Mouse (Mus musculus) thymus, postnatal 25 days (tissue): ENCODE measurements around the gene Ephb2.
A peak's percentile ranks its signal among the peaks of the same experiment; 100 is the strongest.

Experiments used
- DNase-seq: peaks from one replicate; pipeline ENCODE4 v3.0.0; 2022

The Ephb2 gene

DNA sequence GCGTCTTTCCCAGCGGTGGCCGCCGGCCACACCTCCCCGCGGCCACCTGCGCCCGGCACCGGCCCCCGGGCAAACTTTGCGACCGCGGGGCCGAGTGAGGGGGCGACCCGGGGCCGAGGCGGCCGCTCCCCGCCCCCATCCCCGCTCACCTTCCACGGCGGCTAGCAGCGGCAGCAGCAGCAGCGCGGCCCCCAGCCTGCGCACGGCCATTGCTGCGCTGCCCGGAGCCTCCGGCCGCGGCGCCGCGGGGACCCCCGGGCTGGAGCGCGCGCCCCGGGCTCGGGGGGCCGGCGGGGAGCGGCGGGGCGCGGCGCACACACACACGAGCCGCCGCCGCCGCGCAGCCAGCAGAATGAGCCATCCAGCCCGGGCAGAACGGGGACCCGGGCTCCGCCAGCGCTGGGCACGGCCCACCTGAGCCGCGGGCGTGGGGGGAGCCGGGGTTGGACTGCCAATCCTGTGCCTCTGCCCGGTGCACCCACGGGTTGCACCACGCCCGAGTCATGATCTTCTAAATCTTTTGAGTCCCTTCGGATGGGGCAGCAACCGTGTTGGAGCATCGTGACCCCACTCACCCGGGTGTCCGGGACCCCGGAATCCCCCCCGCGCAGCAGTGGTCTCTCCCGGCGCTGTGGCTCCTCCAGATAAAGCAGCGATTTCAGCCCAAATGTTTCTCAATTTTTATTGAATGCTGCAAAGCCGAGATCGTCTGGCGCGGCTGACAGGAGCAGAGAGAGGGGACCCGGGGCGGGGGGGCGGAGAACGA lies at the start of gene Ephb2:
Gene Ephb2, minus strand, starts transcription at position 368 of the 766 bp plus-strand sequence.
- peak; percentile 83 for DNase-seq

DNA sequence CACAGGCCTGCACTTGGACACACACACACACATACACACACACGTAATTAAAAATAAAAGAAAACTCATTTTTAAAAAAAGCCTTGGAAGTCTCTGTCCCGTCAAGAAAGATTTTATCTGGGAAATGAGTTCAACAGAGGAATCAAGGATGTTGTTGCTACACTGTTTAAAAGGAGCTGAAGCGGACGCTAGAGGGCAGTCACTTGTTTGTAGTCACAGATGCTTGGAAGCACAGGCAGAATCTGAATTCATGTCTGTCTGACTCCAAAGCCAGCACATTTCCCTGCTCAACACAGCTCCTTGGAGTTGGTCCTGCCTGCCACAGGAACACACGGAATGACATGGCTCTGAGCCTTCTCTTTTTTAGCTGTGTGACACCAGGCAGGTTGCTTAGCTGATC lies 42.8 kb upstream of the Ephb2 start:
- no peak for DNase-seq

DNA sequence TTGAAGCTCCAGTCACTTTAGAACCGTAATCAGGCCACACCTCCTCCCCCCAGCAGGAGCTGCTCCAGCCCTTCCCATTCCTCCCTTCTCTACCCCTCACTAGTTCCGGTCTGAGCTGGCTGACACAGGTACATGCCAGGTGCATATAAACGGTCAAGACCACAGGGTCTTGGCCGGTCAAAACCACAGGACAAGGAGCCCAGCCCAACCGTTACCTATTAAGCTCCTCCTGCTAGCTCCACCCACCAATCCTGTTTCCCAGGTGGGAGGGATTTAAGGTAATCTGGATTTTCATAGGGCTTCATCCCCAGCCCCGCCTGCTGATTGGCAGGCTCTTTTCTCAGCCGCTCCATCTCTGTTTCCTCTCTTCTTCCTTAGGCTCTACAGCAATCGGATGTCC lies 42.4 kb upstream of the Ephb2 start:
- no peak for DNase-seq

DNA sequence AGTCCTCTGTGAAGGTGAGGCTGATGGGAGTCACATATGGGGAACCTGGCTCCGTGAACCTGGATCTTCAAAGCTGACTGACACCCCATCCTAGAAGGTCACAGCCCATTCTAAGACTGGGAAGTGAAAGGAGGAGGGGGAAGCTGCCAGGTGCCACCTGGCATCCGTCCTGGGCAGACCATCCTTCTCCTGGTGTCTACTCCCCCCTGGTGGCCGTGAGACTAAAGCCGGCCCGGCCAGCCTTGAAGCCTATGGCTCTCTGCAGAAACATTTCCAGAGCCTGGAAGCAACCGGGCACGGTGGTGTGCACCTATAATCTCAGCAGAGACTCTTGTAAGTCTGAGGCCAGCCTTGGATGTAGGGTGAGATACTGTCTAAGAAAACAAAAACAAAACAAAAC lies 41.2 kb upstream of the Ephb2 start:
- peak; percentile 69 for DNase-seq

DNA sequence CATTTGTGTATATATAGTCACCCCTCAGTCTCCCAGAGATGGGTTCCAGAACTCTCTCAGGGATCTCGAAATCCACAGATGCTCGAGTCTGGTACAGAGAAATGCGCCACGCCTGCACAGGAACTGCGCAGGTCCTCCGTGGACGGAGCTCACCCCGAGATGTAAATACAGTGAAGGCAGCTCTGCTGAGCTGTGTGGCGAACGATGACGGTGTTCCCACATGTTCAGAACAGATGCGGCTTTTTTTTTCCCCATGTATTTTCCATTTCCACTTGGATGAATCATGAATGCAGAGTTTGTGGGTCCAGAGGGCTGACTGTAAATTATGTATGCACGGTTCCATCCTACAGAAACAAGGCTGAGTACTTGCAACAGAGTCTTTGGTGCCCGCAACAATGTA lies 39.2 kb upstream of the Ephb2 start:
- DNase-seq = no peak

DNA sequence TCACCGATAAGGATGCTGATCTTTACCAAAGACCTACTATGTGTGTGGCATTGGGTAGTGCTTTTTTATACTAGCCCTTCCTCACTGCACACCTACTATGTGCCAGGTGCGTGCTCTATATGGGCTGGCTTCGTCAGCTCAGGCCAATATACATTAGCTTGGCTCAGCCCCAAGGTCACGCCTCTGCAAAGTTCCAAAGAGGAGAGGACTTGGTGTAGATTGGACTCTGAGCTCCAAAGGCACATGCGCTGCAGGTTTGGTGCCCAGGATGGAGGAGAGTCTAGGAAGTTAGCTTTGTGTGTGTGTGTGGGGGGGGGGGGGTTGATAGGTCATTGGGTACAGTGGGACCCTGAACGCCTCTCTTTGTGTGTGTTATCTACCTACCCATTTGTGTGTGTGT lies 32.6 kb upstream of the Ephb2 start:
- no peak for DNase-seq

DNA sequence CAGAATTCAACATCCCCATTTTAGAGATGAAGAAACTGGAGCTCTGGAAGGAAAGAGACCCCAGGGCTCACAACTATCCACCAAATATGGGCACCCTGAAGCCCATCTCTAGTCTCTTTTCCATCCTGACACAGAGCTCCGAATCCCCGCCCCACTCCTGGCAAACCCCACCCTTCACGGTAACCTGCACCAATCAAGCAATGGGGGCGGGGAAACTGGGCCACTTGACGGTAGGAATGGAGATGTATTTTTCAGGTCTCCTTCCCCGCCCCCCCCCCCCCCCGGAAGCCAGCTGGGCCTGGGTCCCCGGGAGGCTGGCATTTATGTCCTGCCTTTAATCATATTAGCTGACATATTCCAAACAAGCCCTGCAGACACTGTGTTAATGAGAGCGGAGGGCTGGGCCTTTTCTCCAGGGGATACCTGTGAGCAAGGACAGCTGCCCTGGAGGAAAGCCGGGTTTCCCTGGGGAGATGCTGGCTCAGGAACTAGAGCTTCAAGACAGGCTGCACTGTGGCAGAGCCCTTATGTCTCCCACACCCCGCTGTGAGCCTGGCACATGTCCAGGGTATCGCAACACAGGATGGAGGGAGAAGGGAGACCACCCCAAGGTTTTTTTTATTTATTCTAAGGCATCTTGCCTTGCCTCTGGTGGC lies 32.0 kb upstream of the Ephb2 start:
- no peak for DNase-seq

DNA sequence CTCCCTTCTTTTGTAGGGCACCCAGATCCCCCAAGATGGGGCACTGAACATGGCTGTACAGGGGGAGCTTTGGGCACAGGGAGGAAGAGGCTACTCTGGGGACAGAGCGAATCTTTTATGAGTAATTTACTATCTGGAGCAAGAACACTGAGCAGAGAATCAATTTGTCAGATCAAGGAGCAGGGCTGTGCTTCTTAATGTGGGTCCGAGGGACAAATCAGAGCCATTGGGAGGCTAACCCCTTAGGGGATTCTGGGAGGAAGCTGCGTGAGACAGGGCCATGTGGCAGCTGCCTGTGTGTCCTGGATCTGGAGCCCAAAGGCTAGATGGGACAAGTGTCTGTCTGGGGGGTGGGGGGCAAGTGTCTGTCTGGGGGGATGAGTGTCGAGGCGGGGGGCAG lies 29.7 kb upstream of the Ephb2 start:
- DNase-seq = no peak

DNA sequence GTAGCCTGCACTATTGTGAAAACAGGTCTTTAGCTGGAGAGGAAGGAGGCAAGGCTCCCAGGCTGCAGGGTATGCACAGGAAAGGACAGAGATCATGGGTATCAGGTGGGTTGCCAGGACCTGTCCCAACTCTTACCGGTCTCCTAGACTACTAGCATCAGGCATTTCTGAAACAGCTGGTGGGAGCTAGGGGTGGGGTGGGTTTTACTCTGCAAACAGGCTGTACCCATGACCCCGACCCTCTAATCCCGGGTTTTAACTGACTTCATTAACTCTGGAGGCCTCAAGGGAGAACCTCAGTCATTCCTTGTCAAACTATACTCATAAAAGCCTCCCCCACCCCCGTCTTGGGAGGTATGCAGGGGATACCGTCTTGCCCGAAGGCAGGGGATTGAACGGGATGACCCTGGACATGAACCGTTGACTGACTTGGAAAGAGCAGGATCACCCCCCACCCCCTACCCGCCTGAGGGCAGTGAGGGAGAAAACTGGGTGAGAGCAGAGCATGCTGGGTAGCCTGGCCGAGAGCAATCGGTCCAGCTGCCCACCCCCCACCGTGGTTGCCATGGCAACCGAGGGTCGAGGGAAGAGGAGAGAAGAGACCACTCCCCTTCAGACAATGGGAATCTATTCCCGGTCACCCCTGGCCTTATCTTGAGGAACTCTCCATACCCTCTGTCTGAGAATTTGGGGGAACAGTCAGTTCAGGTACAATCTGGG lies 29.1 kb upstream of the Ephb2 start:
- DNase-seq = no peak

DNA sequence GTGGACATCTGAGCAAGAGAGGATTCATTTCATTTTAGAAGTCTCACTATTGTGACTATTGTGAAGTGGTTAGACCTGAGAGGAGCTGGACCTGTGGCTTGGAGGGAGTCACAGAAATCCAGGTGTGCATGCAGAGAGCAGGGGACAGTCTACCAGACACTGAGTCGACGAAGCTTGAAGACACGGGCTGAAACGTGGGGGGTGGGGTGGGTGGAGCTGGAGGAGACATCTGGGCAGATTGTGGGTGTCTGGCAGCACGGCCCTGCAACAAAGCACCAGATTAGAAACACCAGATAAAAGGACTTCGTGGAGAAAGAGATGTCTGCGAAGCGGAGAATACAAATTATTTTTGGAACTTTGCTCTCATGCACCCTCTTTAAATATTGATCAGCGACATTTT lies 27.7 kb upstream of the Ephb2 start:
- no peak for DNase-seq

DNA sequence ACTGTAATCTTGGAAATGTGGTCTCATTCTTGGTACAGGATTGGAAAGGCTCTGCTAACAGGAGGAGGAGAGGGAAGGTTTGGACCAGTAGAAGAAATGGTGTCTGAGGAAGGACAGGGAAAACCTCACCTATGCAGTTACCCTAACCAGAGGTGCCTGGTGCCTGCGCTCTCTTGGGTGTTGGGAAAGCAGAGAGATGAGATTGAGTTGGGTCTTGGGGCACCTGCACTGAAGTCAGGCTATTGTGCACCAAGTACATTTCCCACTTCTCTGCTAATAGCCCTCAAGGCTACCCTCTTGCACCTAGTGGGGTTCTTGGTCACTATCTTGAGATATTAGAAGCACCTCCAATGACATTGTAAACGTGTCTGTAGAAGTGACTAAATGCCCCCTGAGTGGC lies 26.6 kb upstream of the Ephb2 start:
- DNase-seq = no peak

DNA sequence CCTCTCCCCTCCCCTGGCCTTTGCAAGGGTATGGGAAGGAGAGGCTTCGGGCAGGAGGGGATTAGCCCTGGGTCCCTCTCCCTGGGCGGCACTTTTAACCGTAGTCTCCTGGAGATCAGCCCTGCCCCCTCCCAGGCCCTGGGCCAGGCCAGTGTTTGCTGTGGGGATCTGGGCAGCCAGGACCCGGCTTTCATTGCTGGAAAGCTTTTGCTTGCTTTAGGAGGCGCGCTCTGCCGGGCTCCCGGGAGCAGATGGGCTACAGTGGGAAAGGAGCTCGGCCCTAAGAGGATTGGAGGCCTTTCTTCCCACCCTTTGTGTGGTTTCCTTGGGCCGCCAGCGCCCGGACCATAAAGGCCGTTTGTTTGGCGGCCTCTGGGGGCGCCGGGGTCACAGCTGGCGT lies 26.0 kb upstream of the Ephb2 start:
- DNase-seq = no peak

DNA sequence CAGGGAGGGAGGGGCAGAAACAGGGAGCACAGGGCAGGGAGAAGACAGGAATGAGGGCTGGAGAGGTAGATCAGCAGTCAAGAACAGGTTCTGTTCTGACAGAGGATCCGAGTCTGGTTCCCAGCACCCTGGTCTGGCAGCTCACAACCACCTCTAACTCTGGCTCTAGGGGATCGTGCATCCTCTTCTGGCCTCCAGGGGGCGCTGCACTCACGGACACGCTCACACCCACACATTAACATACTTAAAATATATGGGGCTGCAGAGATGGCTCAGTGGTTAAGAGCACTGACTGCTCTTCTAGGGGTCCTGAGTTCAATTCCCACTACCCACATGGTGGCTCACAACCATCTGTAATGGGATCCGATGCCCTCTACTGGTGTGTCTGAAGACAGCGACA lies 24.2 kb upstream of the Ephb2 start:
- no peak for DNase-seq

DNA sequence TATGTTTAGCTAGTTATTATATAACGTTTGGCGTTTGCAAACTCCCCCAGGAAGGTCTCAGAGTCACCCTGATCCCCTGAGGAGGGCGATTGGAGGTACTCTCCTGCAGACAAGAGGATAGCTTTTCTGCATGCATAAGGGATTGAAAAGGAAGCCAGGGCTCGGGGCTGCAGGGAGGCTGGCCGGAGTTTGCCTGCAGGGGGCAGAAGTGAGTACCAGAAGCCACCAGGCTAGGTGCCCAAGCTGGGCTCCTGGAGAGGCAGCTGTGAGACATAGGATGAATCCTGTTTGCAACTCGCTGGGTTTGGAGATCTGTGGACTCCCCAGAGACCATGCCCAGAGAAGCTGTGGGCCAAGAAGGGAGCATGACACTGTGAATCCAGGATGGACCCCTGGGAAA lies 19.3 kb upstream of the Ephb2 start:
- DNase-seq = peak; percentile 27

DNA sequence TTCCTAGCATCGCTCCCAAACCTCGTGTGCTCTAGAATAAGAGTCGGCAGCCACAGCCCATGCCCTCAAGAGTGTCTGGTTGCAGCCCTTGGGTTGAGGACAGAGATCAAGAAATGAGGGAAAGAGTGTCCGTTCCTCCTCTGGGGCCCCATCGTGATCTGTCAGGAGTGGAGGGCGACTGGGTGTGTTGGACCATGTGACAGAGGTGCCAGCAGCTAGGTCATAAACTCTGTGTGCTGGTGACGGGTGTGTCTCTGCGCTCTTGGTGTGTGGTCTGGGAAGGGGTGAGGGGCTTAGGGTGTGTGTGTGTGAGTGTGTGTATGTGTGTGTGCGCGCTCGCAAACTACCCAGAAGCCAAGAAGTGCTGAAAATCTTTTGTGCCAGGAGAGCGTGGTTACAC lies 17.2 kb upstream of the Ephb2 start:
- DNase-seq = no peak

DNA sequence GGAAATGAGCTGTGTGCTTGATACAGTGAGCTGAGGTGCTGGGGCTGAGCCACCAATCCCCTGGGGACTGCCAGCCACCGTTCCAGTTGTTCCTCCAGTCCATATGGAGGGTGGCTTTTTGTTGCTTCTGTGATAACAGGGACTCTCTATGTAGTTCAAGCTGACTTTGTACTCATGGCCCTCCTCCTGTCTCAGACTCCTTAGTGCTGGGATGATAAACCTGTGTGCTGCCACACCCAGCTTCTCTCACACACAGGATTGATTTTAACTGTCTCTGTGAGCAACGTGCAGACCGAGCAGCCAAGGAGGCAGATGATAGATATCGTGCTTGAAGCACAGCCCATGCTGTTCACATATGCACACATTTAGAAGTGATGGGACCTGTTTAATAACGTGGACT lies 16.3 kb upstream of the Ephb2 start:
- DNase-seq = no peak

DNA sequence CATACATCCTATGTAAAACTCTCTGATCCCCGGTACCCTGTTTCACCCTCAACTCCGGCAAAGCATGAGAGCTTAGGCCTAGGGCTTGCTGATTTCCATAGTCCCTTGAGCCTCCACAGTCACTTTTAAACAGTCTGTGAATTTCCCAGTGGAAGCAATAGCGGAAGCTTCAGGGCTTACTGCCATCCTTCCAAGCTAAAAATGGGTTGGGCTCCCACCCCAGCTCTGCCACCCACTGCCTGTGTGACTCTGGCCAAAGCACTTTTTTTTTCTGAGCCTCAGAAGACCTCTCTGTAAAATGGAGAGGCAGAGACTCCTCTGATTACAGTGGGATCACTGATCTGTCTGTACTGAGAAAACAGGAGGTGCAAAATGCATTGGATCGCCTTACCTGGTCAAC lies 12.8 kb upstream of the Ephb2 start:
- no peak for DNase-seq

DNA sequence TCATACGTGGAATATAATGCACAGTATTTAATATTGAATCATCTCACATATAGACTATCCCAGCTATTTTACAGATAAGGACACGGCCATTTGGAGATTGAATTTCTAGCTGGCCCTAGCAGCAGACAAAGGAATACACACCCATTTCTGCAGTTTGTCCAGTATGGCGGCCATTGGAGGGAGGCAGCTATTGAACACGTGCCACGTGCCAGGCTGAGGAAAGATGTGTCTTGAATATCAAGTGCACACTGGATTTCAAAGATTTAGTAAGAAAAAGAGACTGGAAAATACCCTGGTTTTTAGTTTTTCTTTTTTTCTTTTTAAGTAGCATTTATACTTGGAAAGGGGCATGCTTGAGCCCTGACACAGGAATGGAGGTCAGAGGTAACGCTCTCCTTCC lies 11.4 kb upstream of the Ephb2 start:
- DNase-seq = no peak

DNA sequence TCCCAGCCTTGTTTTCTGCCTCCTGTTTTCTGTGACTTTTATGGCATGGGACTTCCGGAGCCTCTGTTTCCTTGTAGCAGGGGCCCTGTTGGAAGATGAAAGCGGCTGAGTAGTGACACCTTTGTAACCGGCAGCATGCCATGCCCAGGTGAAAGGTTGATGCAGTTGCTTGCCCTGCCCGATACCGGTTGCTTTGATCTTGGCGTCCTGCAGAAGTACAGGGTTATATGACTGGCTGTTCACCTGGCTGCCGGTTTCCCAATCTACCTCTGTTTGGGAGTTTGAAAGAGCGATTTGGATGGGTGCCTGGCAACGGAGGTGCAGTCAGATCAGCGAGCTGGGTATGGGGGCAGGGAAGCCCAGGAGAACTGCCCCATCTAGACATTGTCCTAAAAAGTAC lies 7.0 kb upstream of the Ephb2 start:
- no peak for DNase-seq

DNA sequence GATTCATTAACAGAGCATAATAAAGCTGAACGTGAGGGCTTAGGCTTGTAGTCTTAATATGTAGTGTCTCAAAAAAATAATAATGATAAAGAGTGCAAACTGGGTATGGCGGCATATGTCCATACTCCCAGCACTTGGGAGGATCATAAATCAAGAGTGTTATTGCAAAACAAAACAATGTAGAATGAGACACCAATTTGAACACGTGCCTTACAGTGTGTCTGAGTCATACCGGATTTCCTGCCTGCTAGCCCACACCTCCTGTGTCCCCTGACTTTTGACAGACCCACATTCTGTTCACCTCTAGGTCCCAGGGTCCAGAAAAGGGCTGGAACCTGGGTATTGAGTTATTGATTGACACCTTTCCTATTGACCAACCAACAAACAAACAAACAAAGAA lies 6.2 kb upstream of the Ephb2 start:
- no peak for DNase-seq

DNA sequence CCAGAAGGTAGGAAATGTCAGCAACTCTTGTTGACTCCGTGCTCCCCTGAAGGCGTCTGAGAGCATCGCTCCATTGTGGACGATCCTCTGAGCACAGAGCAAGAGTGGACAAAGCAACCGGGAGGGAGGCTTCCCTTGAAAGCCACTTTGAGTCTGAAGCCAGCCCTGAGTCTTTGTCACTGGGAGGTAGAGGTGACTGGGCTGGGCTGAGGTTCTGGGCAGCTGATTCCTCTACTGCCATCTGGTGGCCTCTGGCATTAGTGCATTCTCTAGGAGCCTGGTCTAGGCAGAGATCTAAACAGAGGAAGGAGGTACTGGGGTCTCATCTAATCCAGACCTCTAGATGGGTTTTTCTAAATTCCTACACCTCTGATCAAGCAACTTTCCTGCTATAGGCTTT lies 5.3 kb upstream of the Ephb2 start:
- peak; percentile 86 for DNase-seq

DNA sequence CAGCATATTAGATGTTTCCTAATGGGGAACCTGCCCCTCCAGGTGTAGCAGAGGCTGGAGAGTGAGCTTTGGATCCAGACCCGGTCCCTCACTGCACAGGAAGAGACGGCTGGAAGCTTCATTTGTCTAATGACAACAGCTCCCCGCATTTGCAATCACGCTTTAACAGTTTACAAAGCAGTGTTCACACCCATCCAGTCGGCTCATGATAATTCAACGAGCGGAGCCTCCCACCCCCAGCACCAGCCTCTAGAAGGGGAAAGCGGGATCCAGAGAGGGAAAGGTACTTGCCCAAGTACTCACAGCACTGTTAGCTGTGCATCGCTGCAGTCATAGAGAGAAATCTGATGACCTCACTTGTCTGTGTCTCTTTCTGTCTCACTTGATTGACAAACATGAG lies 2.7 kb upstream of the Ephb2 start:
- DNase-seq = no peak

DNA sequence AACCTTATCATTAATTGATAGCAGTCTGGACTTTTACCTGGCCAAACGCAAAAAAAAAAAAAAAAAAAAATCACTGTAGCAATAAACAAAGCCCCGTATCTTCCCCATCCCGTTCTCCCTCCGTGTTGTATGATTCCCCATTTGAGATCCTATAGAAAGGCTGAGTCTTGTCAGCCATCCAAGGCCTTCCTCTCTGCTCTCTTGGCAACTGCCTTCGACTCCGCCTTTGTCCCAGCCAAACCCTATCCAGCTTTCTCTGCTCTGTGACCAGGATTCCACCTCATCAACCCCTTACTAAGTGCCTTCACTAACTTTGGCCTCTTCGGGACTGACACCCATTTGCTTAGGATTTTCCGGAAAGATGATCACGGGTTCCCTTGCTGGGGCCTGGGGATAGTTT lies 2.2 kb upstream of the Ephb2 start:
- no peak for DNase-seq

DNA sequence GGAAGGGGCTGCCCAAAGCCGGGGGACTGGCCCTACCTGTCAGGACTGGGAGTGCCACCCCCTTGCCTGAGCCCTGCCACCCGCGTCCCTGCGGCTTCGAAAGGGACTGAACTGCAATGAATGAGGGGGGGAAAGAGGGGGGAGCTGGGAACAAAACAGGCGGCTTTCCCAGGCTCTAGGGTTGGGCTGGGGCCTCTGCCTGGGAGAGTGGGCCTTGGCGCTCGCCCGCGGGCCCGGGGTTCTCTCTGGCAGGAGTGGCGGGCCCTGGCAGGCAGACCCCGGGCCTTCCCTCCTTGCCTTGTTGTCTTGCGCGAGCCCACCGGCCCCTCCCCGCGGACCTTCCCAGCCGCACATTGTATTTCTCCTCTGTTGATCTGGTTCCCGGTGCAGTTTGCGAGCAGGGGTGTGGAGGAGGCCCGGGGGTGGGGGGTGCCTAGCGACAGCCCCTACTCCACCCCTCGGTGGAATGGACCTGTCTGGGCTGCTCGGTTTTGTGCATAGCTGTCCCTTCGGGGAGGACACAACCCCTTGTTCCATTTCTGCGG lies 671 bp upstream of the Ephb2 start:
- no peak for DNase-seq
